Mouse (Mus musculus) gastrocnemius, postnatal 25 days (tissue): ENCODE measurements around the gene Olfr157. TPM values are rescaled to one million over a fixed set of nuclear protein-coding genes. Genes with fewer than 3 reads are reported as not detected.
A peak's percentile ranks its signal among the peaks of the same experiment; 100 is the strongest.

ENCODE experiments used
- DNase-seq: peaks from one replicate; pipeline ENCODE4 v3.0.0; 2022
- long read RNA-seq, 2 experiments: library from polyadenylated mRNA; stranded (forward); transcript quantifications; one replicate each; pipeline ENCODE4 v2.0.0; 2021
- total RNA-seq, 2 experiments: library from RNA; stranded (reverse); gene quantifications; 1 replicate in 1 of 2; 2 replicates in 1 of 2; pipeline ENCODE4 v1.2.3; 2021

Gene Olfr157
- not detected for total RNA-seq
- long read RNA-seq, experiment 1 = 0 reads
- long read RNA-seq, experiment 2 = 0 reads

- no peak for DNase-seq
Measured at GRCm38 (mm10) chr4:43840101-43840500, at the start of gene Olfr157. TSS of gene Olfr157 (minus strand) at chr4:43840201.

- DNase-seq = no peak
Measured at GRCm38 (mm10) chr4:43884196-43884595, 44.2 kb upstream of the Olfr157 start.

GRCm38 (mm10) chr4:43879566-43879965 is 39.6 kb upstream of the Olfr157 start:
- no peak for DNase-seq

GRCm38 (mm10) chr4:43878121-43878776 is 38.2 kb upstream of the Olfr157 start:
- DNase-seq = no peak

- DNase-seq = no peak
Measured at GRCm38 (mm10) chr4:43877230-43877629, 37.2 kb upstream of the Olfr157 start.

- peak; percentile 15 for DNase-seq
Measured at GRCm38 (mm10) chr4:43875919-43876411, 36.0 kb upstream of the Olfr157 start.

GRCm38 (mm10) chr4:43875160-43875918 is 35.3 kb upstream of the Olfr157 start, which contains the start of gene Reck:
TSS of gene Reck (plus strand) at chr4:43875530.
- DNase-seq = peak; percentile 84

GRCm38 (mm10) chr4:43874501-43874900 is 34.5 kb upstream of the Olfr157 start:
- no peak for DNase-seq

GRCm38 (mm10) chr4:43869821-43870220 is 29.8 kb upstream of the Olfr157 start:
- no peak for DNase-seq

- DNase-seq = no peak
Measured at GRCm38 (mm10) chr4:43863298-43863697, 23.3 kb upstream of the Olfr157 start.

GRCm38 (mm10) chr4:43860744-43861519 is 20.9 kb upstream of the Olfr157 start:
- DNase-seq = peak; percentile 31

GRCm38 (mm10) chr4:43859886-43860285 is 19.9 kb upstream of the Olfr157 start:
- no peak for DNase-seq

- DNase-seq = no peak
Measured at GRCm38 (mm10) chr4:43854101-43854500, 14.1 kb upstream of the Olfr157 start.

GRCm38 (mm10) chr4:43851265-43851664 is 11.3 kb upstream of the Olfr157 start, which contains the start of gene Olfr155:
TSS of gene Olfr155 (plus strand) at chr4:43851565.
- DNase-seq = no peak

- DNase-seq = no peak
Measured at GRCm38 (mm10) chr4:43838326-43838725, 1.7 kb downstream of the Olfr157 start.

- DNase-seq = no peak
Measured at GRCm38 (mm10) chr4:43834749-43835148, 5.3 kb downstream of the Olfr157 start.

- no peak for DNase-seq
Measured at GRCm38 (mm10) chr4:43833752-43834151, 6.2 kb downstream of the Olfr157 start.

GRCm38 (mm10) chr4:43832031-43832430 is 8.0 kb downstream of the Olfr157 start:
- DNase-seq = no peak

GRCm38 (mm10) chr4:43828806-43829205 is 11.2 kb downstream of the Olfr157 start:
- DNase-seq = no peak

- no peak for DNase-seq
Measured at GRCm38 (mm10) chr4:43823845-43824337, 16.1 kb downstream of the Olfr157 start, which contains the start of gene Olfr156. TSS of gene Olfr156 (minus strand) at chr4:43823895.

GRCm38 (mm10) chr4:43822896-43823550 is 17.0 kb downstream of the Olfr157 start:
- DNase-seq = no peak

GRCm38 (mm10) chr4:43798936-43799335 is 41.1 kb downstream of the Olfr157 start:
- no peak for DNase-seq
